Mouse (Mus musculus) cerebral cortex, adult 2 months (tissue): ENCODE data around the gene Myo9b.

Experiments
- WGBS: fragments of 180-500 bp; shearing (Covaris S2); methylation state at CpG from one replicate; pipeline ENCODE4 v1.1.7; 2018; 5-methylcytosine and 5-hydroxymethylcytosine counted together

Myo9b gene

DNA sequence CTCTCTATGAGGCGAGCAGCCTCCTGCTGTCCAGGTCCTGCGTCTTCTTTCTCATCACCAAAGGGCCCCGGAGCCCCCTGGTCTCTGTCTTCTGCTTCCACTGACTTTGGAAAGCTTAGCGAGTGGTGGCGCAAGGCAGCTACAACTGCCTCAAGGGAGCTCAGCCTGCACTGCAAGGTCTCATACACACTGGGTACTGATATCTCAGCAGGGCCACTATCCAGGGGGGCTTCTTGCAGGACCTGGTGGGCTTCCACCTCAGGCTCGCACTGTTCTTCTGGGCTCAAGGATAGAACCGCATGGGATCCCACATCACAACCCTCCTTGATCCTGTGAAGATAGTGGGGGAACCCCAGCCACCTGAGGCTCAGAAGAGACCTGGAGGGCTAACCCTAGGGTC, 122.0 kb downstream of the Myo9b start:
- WGBS: 78% methylated on average over 7 of the region's 7 CpGs

DNA sequence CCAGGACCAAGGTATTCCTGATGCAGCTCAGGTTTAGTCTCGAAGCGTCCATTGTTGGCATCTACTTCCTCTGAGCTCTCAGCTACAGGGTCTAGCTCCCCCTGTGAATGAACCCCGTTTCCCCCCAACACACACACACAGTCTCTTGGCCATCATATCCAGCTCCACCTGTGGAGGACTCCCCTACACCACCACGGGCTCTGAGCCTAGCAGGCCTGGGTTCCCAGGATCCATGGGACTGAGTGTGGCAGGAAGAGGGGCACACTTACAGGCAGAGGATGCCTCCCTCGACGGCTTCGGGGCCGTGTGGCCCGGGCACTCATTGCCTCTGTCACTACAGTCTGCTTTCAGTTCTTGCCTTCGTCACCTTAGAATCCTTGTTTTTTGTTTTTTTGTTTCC, 122.6 kb downstream of the Myo9b start:
- WGBS: 86% methylated on average over 10 of the region's 10 CpGs

DNA sequence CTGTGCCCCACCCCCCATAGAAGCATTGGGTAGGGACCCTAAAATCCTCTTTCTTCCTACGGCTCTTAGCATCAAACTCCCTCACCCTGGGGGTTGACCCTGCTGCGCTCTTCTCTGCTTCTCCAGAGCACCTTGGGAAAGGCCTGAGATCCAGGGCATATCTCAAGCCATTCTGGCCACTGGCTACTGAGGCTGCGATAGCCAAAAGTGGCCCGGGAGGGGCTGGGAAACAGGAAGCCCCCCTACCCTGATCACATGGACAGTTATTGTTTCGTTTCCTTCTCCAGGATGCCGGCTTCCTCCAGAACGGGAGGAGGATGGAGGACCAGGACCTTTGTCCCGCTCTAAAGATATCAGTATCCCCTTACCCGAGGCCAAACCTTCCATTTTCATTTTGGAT, 123.1 kb downstream of the Myo9b start, which contains the start of gene Ushbp1:
Gene Ushbp1 (minus strand): TSS at position 174 of the 400 bp plus-strand sequence.
- WGBS: 78% methylated on average over 9 of the region's 9 CpGs

DNA sequence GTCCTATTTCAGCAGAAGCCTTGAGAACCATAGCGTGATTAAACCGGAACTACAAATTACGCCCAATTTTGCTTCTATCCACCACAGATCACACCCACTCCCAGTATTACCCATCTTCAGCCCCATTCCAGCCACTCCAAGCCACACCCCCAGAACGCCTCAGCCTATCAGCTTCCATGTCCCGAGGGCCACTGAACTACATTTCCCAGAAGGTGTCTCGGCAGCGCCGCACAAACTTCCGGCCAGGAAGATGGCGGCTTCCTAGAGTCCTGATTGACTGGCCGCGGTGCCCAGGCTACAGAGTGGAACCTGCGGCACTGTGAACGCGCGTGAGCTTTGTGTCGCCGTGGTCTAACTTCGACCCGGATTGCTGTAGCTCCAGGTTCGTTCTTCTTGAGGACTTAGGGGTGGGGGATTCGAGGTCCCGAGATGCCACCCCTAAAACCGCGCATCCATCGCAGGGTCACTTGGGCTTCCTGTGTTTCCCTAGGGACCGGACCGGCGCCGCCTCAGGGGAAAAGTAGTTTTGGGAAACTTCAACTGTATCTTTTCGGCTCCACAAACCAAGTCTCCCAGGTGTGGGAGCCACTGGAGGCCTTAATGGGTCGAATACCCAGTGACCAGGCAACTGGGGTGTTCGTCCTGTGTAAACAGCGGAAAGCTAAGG, 124.3 kb downstream of the Myo9b start, which contains the start of gene Babam1:
Gene Babam1 (plus strand): TSS at position 223 of the 667 bp plus-strand sequence.
- WGBS: 1% methylated on average over 34 of the region's 34 CpGs

DNA sequence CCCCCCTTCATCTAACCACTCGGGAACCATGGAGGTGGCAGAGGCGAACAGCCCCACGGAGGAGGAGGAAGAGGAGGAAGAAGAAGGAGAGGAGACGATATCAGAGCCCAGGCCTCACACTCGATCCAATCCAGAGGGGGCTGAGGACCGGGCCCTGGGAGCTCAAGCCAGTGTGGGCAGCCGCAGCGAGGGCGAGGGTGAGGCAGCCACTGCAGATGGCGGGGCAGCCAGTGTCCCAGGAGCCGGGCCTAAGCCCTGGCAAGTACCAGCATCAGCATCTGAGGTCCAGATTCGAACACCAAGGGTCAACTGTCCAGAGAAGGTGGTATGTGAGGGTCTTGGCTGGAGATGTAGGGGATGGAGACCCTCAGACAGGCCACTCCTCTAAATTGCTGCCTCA, 125.2 kb downstream of the Myo9b start:
- 86% methylated on average over 12 of the region's 12 CpGs for WGBS

DNA sequence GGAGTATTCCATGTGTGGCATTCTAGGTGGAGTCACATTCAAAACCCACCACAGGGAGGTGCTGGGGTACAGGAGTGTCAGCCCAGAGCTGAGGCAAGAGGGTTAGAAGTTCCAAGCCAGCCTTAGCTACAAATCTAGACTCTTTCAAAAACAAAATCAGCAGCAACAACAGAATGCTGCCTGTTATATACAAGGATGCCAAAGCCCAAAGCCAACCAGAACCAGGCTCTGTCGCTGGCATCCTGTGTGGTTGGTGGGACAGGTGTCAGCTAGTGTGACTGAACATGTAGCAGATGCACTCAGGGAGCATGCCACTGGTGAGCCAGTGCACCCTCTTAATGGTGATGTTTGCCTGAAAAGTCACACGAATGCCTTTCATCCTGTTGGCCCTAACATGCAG, 128.3 kb downstream of the Myo9b start:
- 84% methylated on average over 2 of the region's 2 CpGs for WGBS

DNA sequence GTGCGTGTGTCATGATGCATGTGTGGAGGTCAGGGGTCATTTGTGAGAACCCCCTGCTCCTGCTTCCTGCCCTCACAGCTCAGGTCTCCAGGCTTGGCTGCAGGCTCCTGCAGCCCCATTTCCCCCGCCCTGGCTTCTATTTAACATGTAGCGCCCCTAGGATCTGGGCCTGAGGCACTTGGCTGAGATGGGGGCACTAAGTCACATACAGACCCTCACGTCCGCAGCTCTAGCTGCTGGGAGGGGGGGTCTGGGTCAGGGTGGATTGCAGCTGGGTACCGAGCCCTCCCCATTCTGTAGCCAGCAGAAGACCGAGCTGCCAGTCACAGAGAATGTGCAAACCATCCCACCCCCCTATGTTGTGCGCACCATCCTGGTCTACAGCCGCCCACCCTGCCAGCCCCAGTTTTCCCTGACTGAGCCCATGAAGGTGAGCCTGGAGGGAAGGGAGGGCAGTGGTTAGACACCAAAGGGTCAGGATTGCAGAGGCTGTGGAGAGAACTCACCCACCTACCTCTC, 130.0 kb downstream of the Myo9b start:
- 88% methylated on average over 9 of the region's 9 CpGs for WGBS

DNA sequence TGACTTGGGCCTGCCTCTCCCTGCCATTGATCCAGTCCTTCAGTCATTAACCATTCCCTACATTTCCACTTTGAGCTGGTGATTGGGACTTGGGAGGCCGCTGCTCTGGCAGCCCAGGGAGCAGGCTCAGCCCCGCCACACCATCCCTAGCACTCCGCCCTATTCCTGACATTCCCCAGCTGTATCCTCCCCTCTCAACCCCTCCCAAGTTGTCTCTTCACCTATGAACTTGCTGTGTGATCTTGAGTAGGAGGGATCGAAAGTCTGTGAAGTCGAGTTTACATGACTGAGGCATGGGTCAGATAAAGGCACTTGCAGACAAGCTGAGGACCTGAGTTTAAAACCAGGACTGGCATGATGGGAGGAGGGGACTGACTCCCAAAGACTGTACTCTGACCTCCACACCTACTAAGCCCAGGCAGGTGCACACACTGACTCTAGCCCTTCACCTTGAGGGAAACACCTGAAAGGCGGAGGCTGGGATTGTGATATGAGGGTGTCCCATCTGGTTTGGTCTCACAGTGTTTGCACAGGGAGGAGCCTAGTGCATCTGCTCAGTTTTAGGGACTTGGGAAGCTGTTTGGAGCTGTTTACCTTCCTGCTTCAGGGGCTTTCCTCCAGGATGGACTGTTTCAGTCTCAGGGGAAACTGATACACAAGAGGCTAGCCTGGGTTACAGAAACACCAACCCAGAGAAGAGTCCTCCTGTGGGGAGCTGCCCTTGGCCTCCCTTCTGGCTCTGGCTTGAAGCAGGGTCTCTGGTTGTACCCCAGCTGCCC, 130.8 kb downstream of the Myo9b start:
- 91% methylated on average over 6 of the region's 6 CpGs for WGBS

DNA sequence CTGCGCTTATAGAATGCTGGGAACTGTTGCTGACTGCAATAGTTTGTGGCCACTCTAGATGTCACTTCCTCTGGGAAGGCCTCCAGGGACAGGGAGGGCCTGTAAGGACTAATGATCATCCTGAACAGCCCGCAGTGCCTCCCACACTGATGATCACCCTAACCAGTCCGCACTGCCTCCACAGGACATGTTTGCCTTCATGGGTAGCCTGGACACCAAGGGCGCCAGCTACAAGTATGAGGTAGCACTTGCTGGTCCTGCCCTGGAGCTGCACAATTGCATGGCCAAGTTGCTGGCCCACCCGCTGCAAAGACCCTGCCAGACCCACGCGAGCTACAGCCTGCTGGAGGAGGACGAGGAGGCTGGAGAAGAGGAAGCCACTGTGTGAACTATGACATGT, 131.5 kb downstream of the Myo9b start:
- 88% methylated on average over 8 of the region's 8 CpGs for WGBS

DNA sequence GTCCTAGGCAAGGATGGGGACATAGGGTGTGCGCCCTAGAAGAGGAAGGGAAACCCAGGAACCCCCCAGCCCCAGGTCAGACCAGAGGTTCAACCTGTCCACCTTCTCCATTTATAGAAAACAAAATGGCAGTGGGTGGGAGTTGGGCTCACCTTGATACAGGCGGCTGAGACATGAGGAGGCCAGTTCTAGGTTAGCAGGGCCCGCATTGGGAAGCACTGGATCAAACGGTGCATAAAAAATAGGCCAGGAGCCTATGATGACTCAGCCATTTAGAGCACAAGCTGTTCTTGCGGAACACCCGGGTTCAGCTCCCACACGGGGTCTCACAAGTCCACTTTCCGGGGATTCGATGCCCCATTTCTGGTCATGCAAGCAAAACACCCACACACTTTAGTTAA, 132.4 kb downstream of the Myo9b start:
- 50% methylated on average over 9 of the region's 9 CpGs for WGBS

DNA sequence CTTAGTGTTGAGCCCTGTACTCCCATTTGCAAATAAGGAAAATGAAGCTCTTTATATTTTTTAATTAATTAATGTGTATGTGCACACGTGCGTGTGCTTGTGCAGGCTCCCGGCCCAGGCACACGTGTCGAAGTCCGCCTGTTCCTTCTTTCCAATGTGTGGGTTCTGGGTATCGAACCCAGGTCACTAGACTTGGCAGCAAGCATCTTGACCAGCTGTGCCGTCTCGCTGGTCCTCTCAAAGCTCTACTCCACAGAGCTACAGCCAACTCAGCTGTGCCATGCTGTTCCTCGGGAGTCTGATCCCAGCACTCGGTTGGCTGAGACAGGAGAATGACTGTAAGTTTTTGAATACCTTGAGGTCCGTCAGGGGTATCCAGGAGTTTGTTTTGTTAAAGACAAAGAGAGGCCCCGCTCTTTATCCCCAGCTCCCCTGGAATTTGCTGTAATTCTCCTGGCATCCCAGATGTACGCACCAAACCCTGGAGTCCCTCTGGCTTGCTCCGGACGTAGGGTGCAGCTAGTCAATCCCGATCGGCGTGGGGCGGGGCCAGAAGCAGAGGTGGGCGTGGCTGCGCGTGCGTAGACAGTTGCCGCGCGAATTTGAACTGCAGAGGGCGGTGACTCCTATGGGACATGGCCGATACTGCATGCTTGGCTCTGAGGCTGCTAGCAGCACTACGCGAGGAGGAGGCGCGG, 133.0 kb downstream of the Myo9b start, which contains the start of gene Ankle1:
Gene Ankle1 (plus strand): TSS at position 610 of the 698 bp plus-strand sequence.
- 13% methylated on average over 33 of the region's 33 CpGs for WGBS

DNA sequence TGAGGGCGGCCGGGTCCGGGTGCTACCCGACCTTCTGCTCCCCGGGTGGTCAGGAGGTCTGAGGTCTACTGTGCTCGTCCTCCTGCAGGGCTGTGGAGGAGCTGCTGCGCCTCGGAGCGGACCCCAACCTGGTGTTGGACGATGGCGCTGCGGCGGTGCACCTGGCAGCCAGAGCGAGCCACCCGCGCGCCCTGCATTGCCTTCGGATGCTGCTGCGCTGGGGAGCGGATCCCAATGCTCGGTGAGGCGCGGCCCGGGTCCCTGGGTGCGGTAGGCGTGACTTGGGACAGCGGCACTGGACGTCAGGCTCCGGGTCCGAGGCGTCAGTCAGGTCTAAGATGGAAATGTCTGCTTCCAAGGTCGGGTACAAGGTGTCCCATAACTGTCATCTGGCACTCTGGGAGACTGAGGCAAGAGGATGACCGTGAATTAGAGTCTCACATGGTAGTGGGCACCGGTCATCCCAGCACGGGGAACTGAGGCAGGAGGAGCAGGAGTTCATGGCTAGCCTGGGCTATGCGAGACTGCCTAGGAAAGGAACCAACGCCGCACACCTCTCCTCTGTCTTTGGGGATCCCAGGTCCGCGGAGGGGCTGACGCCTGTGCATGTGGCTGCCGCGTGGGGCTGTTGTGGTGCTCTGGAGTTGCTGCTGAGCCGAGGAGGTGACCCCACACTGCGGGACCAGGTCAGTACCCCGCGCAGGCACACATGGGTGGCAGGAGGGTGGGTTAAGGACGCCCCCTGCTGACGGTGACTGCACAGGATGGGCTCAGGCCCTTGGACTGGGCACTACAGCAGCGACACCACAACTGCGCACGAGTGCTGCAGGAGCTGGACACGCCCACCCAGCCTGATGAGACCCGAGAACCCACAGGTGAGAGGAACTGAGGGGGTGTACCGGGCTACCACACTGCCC, 133.8 kb downstream of the Myo9b start:
- WGBS: under 1% methylated on average over 55 of the region's 55 CpGs

DNA sequence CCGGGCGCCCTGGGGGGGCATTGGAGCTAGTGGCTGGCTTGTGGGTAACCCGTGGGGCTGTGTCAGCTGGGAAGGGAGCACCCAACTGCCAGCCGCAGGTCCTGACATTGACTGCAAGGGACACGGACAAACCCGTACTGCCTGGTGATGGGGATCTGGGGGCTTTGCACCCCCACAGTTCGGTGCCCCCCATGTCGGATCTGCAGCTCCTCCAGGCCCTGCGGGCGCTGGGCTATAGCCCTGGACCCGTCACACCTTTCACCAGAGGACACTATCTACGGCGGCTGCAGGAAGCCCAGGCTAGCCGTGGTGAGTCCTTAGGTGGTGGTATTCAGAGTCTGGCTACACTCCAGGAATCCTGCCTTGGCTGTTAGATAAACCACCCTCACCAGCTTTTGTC, 134.9 kb downstream of the Myo9b start:
- 96% methylated on average over 14 of the region's 14 CpGs for WGBS

DNA sequence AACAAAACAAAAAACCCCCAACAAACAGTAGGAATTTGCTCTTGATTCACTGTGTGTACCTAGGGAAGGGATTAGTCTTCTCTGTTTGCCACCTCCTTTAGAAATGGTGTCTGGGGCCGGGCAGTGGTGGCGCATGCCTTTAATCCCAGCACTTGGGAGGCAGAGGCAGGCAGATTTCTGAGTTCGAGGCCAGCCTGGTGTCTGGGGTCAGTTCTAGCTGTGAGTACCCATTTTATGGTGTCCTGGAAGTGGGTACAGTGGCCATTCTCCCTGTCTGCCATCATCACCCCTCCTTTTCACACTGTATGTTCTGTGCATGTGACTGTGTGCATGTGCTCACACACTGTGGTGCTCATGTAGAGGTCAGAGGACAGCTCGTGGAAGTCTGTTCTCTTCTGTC, 135.7 kb downstream of the Myo9b start:
- 92% methylated on average over 4 of the region's 4 CpGs for WGBS
